Mouse (Mus musculus) gastrocnemius, adult 8-10 months (tissue): Measurements from ENCODE around the gene Fgfr2. TPM values are rescaled to one million over a fixed set of nuclear protein-coding genes. Genes with fewer than 3 reads are reported as not detected.

Experiments
- DNase-seq, 2 experiments: peaks; one replicate each; pipeline ENCODE4 v3.0.0; 2022; ENCODE audit warnings: low spot score in 2 of 2
- total RNA-seq, 4 experiments: library from RNA; stranded (reverse); gene quantifications; 2 replicates each; pipeline ENCODE4 v1.2.4; 2022

The Fgfr2 gene
- total RNA-seq, 4 experiments from 2014 or later = 0.17 to 1.3 (median 0.62) TPM

- no peak for DNase-seq
Measured at GRCm38 (mm10) chr7:131318340-131318739, 1804.8 kb downstream of the Fgfr2 start.

- no peak for DNase-seq
Measured at GRCm38 (mm10) chr7:131317587-131317986, 1805.6 kb downstream of the Fgfr2 start.

GRCm38 (mm10) chr7:131314493-131314892 is 1808.7 kb downstream of the Fgfr2 start:
- no peak for DNase-seq

- DNase-seq = no peak
Measured at GRCm38 (mm10) chr7:131306733-131307132, 1816.4 kb downstream of the Fgfr2 start.

- DNase-seq = no peak
Measured at GRCm38 (mm10) chr7:131303340-131303739, 1819.8 kb downstream of the Fgfr2 start.

GRCm38 (mm10) chr7:131297151-131297550 is 1826.0 kb downstream of the Fgfr2 start:
- DNase-seq = no peak

GRCm38 (mm10) chr7:131265851-131266250 is 1857.3 kb downstream of the Fgfr2 start:
- no peak for DNase-seq

GRCm38 (mm10) chr7:131264251-131264650 is 1858.9 kb downstream of the Fgfr2 start:
- no peak for DNase-seq

- no peak for DNase-seq
Measured at GRCm38 (mm10) chr7:131260946-131261345, 1862.2 kb downstream of the Fgfr2 start.

- no peak for DNase-seq
Measured at GRCm38 (mm10) chr7:131257309-131257708, 1865.8 kb downstream of the Fgfr2 start.

- no peak for DNase-seq
Measured at GRCm38 (mm10) chr7:131256841-131257240, 1866.3 kb downstream of the Fgfr2 start.

- no peak for DNase-seq
Measured at GRCm38 (mm10) chr7:131244993-131245392, 1878.2 kb downstream of the Fgfr2 start.

GRCm38 (mm10) chr7:131236091-131236490 is 1887.1 kb downstream of the Fgfr2 start:
- no peak for DNase-seq

GRCm38 (mm10) chr7:131223086-131223485 is 1900.1 kb downstream of the Fgfr2 start:
- no peak for DNase-seq

- no peak for DNase-seq
Measured at GRCm38 (mm10) chr7:131187996-131188395, 1935.2 kb downstream of the Fgfr2 start.

GRCm38 (mm10) chr7:131187047-131187446 is 1936.1 kb downstream of the Fgfr2 start:
- no peak for DNase-seq

GRCm38 (mm10) chr7:131184339-131184738 is 1938.8 kb downstream of the Fgfr2 start:
- DNase-seq = no peak

- DNase-seq = no peak
Measured at GRCm38 (mm10) chr7:131182685-131183084, 1940.5 kb downstream of the Fgfr2 start.

- no peak for DNase-seq
Measured at GRCm38 (mm10) chr7:131174121-131174520, 1949.0 kb downstream of the Fgfr2 start, which contains the start of gene 5430419D17Rik. Gene 5430419D17Rik (plus strand): TSS chr7:131174402.

GRCm38 (mm10) chr7:131169099-131169498 is 1954.1 kb downstream of the Fgfr2 start:
- no peak for DNase-seq

GRCm38 (mm10) chr7:131167771-131168170 is 1955.4 kb downstream of the Fgfr2 start:
- DNase-seq = no peak

- no peak for DNase-seq
Measured at GRCm38 (mm10) chr7:131162251-131162650, 1960.9 kb downstream of the Fgfr2 start.

GRCm38 (mm10) chr7:131153044-131153443 is 1970.1 kb downstream of the Fgfr2 start:
- no peak for DNase-seq

- DNase-seq = no peak
Measured at GRCm38 (mm10) chr7:131150179-131150578, 1973.0 kb downstream of the Fgfr2 start.
